Mouse (Mus musculus) midbrain, embryonic 10.5 days (tissue): Measurements from ENCODE around the gene Olfr168. TPM values are rescaled to one million over a fixed set of nuclear protein-coding genes. Genes with fewer than 3 reads are reported as not detected.
"Not testable (repeated sequence)": the region's sequence is repeated elsewhere in the genome, so short reads cannot be mapped to it uniquely, and the experiment has no call there.

ENCODE experiments used
- DNase-seq: peaks from one replicate; pipeline ENCODE4 v3.0.0-alpha.2; 2017; ENCODE audit warnings: low spot score
- H3K27ac ChIP-seq: fragments of 300-500 bp; sonication (generic); replicated peaks from 2 replicates; pipeline ENCODE4 v1.5.1; 2016; ENCODE audit warnings: mild to moderate bottlenecking
- H3K27me3 ChIP-seq: fragments of 300-500 bp; sonication (generic); 2 replicates; pipeline ENCODE4 v1.6.1; 2016; ENCODE audit warnings: low read depth, mild to moderate bottlenecking; ENCODE audit not compliant: poor library complexity, severe bottlenecking
- H3K36me3 ChIP-seq: fragments of 300-500 bp; sonication (generic); 2 replicates; pipeline ENCODE4 v1.6.1; 2016; ENCODE audit warnings: mild to moderate bottlenecking, moderate library complexity
- H3K4me1 ChIP-seq: fragments of 300-500 bp; sonication (generic); 2 replicates; pipeline ENCODE4 v1.6.1; 2016
- H3K4me3 ChIP-seq: fragments of 300-500 bp; sonication (generic); 2 replicates; pipeline ENCODE4 v1.5.1; 2016; ENCODE audit warnings: mild to moderate bottlenecking, moderate library complexity
- H3K9me3 ChIP-seq: fragments of 300-500 bp; sonication (generic); replicated peaks from 2 replicates; pipeline ENCODE4 v1.6.1; 2016; ENCODE audit warnings: mild to moderate bottlenecking
- WGBS: fragments of 180-500 bp; shearing (Covaris S2); methylation state at CpG from one replicate; pipeline ENCODE4 v1.1.7; 2016; 5-methylcytosine and 5-hydroxymethylcytosine counted together
- polyA plus RNA-seq: library from polyadenylated mRNA; unstranded; fragments of >200 nt; fragmentation: Nextera tagmentation; extraction: Ambion mirVana; gene quantifications from 2 replicates; pipeline ENCODE4 v1.2.1, GENCODE M21; 2016

Olfr168 gene
- polyA plus RNA-seq, result not detected in 2 replicates

- Histone ChIP-seq H3K9me3 (peaks cover 5% of the 10 kb centered on the region; the same call in 1 of the 2 replicates), H3K27ac (no peak within 1 kb of the TSS)
Observed at GRCm38 (mm10) chr16:19535455-19535854, at the start of gene Olfr168. Olfr168 (minus strand) TSS chr16:19535555.

DNA sequence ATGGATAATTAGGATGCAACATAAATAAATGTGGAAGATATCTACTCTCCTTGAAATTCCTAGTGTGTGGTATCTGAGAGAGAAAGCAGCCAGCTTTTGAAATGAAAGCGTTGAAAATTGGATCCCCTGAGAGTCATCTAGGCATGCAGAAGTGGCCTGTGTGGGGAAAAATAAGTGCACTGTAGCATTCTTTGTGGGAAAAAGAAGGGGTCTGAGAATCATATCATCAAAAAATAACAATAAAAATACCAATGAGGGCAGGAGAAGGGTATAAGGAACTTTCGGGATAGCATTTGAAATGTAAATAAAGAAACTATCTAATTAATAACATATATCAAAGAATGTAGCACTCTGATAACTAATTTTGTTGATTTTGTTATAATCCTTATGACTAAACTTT, 36.4 kb upstream of the Olfr168 start, which contains the start of gene Olfr169:
Gene Olfr169 (minus strand): TSS at position 101 of the 400 bp plus-strand sequence.
- 93% methylated on average over 2 of the region's 2 CpGs for WGBS
- not testable (repeated sequence) for H3K4me1 ChIP-seq, DNase-seq, H3K27ac ChIP-seq, H3K4me3 ChIP-seq, H3K27me3 ChIP-seq, H3K36me3 ChIP-seq, H3K9me3 ChIP-seq

More at GRCm38 (mm10) chr16:19535455-19535854, at the start of gene Olfr168:
- Histone ChIP-seq H3K27me3 (no peaks in the 10 kb centered on the region), H3K4me1 (no peaks in the 10 kb centered on the region), H3K36me3 (no peaks in the 10 kb centered on the region), H3K4me3 (no peak within 1 kb of the TSS)
- no peak for DNase-seq

DNA sequence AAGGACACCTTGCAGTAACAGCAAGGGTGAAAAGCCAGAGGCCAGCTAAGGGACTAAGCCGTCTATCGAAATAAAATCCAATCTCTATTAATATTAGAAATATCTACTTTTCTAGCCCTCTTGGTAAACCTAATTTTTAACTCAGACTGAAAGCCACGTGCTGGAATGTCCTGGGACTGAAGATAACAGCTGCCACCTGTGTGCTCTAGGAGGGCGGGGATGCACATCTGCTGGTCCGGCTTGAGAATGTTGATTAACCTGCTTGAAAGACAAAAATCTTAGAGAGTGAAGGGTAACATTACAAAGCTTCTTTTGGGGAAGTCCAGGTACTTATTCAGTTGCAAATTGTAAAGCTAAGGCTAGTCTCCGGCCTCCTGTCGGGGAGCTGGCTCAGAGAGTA, 18.1 kb upstream of the Olfr168 start:
- not testable (repeated sequence) for H3K36me3 ChIP-seq, DNase-seq, H3K27ac ChIP-seq, H3K4me1 ChIP-seq, H3K4me3 ChIP-seq, H3K27me3 ChIP-seq
- H3K9me3 ChIP-seq, result peaks cover 17% of the 10 kb centered on the region
- WGBS, result 86% methylated on average over 7 of the region's 7 CpGs

DNA sequence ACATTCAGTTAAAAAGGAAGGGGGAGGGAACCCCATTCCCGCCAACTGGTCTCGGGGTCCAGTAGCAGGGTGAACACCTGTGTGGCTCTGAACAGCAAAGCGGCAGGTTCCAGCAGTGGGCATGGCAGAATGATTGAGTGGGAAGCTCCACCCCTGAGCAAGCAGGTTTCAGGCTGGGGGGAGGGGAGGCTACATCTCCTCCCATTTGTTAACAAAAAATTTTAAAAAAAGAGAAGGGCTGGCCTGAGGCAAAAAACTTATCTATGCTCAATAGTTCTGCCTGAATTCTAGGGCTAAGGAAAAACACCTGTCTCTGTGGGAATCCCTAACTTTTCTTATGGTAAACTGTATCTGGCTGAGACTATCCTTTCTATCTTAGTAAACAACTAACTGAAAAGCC, 16.9 kb upstream of the Olfr168 start:
- H3K27me3 ChIP-seq, H3K36me3 ChIP-seq, H3K4me3 ChIP-seq, H3K4me1 ChIP-seq, DNase-seq, H3K27ac ChIP-seq: not testable (repeated sequence)
- peaks cover 17% of the 10 kb centered on the region for H3K9me3 ChIP-seq
- 92% methylated on average over 3 of the region's 3 CpGs for WGBS

DNA sequence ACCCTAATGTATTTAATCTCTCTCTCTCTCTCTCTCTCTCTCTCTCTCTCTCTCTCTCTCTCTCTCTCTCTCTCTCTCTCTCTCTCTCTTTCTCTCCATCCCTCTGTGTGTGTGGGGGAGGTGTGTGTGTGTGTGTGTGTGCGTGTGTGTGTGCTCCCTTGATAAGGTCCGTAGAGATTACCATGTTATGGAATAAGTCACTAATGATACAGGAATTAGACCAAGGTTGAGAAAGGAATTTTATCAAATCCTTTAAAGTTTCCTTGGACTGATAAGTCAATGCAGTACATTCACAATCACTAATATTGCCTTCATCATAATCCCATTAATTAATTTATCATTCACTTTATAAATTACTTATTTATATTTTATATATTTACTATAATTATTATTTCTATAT, 13.2 kb downstream of the Olfr168 start, which contains the start of gene Olfr167:
Gene Olfr167 (minus strand): TSS at position 101 of the 400 bp plus-strand sequence.
- no peak within 1 kb of the TSS for H3K27ac ChIP-seq
- no peaks in the 10 kb centered on the region; the same call in 1 of the 2 replicates for H3K9me3 ChIP-seq
- H3K36me3 ChIP-seq, result no peaks in the 10 kb centered on the region
- WGBS, result 93% methylated on average over 2 of the region's 2 CpGs
- no peaks in the 10 kb centered on the region for H3K27me3 ChIP-seq
- H3K4me1 ChIP-seq, result no peaks in the 10 kb centered on the region
- H3K4me3 ChIP-seq, result no peak within 1 kb of the TSS
- DNase-seq, result no peak

DNA sequence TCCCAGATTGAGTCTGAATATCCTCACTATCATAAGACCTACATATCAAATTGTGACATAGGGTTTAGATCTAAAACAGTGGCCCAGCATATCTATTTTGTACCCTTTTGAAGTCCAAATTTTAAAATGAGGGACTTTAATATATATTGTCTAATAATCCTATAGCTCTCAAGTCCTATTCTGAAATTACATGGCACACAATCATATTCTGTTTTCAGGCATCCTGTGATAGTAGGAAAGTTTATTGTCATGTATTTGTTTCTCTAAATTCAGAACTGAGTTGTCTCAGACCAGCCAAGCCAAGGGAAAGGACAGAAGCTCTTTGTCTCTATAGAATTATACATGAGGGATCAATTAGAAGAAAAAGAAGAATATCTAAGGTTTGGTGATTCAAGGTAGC, 52.0 kb downstream of the Olfr168 start, which contains the start of gene Olfr166:
Gene Olfr166 (plus strand): TSS at position 301 of the 400 bp plus-strand sequence.
- no peaks in the 10 kb centered on the region for H3K36me3 ChIP-seq
- H3K4me1 ChIP-seq, result no peaks in the 10 kb centered on the region
- no peak within 1 kb of the TSS for H3K4me3 ChIP-seq
- H3K27ac ChIP-seq, result no peak within 1 kb of the TSS
- H3K27me3 ChIP-seq, result no peaks in the 10 kb centered on the region
- peaks cover 17% of the 10 kb centered on the region; the same call in 1 of the 2 replicates for H3K9me3 ChIP-seq
- no peak for DNase-seq

Other genes with a start within 250 kb of the Olfr168 start
- gene Olfr164, start 221.5 kb downstream of the Olfr168 start, polyA plus RNA-seq, result not detected in 2 replicates
- gene Olfr165, start 112.4 kb downstream of the Olfr168 start, polyA plus RNA-seq, result not detected in 2 replicates
- gene Olfr166, start 51.9 kb downstream of the Olfr168 start, polyA plus RNA-seq, result not detected in 2 replicates
- gene Olfr167, start 13.3 kb downstream of the Olfr168 start, polyA plus RNA-seq, result not detected in 2 replicates
- not detected in 2 replicates for gene Olfr169, start 36.3 kb upstream of the Olfr168 start, polyA plus RNA-seq
- gene Olfr170, start 76.3 kb upstream of the Olfr168 start, polyA plus RNA-seq, result not detected in 2 replicates
- not detected in 2 replicates for gene Olfr171, start 94.4 kb upstream of the Olfr168 start, polyA plus RNA-seq
- gene Lamp3, start 170.8 kb upstream of the Olfr168 start, polyA plus RNA-seq, result 0.04 TPM in 1 of 2 replicates, not detected in the other
- 43.2 and 43.4 TPM in 2 replicates for gene B3gnt5, start 224.7 kb upstream of the Olfr168 start, polyA plus RNA-seq